Mouse (Mus musculus) heart, postnatal 0 days (tissue): ENCODE data around the gene Gm9745.

ENCODE experiments used
- CTCF ChIP-seq: IDR thresholded peaks from 2 replicates; pipeline ENCODE4 v1.5.1; 2016; ENCODE audit warnings: antibody characterized with exemption, control low read depth, low read depth
- EP300 ChIP-seq: IDR thresholded peaks from 2 replicates; pipeline ENCODE4 v1.6.1; 2016; ENCODE audit warnings: antibody characterized with exemption, low read depth

DNA sequence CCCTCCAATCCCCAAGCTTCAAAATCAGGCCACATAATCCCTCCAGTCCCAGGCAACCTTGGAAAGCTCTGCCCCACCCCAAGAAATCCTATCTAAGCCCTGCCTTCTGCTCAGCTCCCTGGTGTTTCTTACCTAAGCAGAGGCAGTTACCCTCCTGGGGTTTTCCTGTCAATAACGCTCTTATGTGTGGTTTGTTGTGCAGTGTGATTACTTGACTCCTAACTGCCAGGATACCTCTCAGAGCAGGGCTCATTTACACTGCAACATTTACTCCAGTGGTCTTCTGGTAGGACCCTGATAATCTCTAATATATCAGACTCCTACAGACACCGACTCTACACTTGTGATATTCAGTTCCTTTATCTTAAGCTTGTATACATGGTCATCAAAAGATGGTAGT, 14.5 kb downstream of the Gm9745 start:
- no peak for TF ChIP-seq CTCF
- no peak for TF ChIP-seq EP300
